Mouse (Mus musculus) MEL (cell line): ENCODE measurements at regions not wholly inside any gene's neighbourhood (a gene's known extent, or its start where the extent isn't known, plus 50 kb on each side); places are given as distances from the start of the nearest gene placed in this dataset.

ENCODE experiments used
- DNase-seq: peaks from one replicate; pipeline ENCODE4 v3.0.0; 2011; ENCODE audit warnings: low read depth, low spot score
- H3K27ac ChIP-seq: 2 replicates; pipeline ENCODE4 v1.5.1; 2012; ENCODE audit warnings: low read depth, mild to moderate bottlenecking, control low read depth, low read length, moderate library complexity; ENCODE audit not compliant: control insufficient read depth
- H3K27me3 ChIP-seq, 2 experiments: fragments of 150-350 bp in 1 of 2; sonication (generic) in 1 of 2; 2 replicates each; pipeline ENCODE4 v1.6.1; 2012; ENCODE audit warnings: low read length in 2 of 2, mild to moderate bottlenecking in 2 of 2, improper control_type of control experiment in 1 of 2, moderate library complexity in 1 of 2; ENCODE audit not compliant: insufficient read depth in 2 of 2, control insufficient read depth in 1 of 2
- H3K36me3 ChIP-seq, 2 experiments: 2 replicates each; pipeline ENCODE4 v1.6.1; 2012 to 2014; ENCODE audit warnings: low read length in 2 of 2, improper control_type of control experiment in 1 of 2, inconsistent platforms in 1 of 2, mild to moderate bottlenecking in 1 of 2; ENCODE audit not compliant: insufficient read depth in 2 of 2, control insufficient read depth in 1 of 2
- H3K4me1 ChIP-seq, 2 experiments: fragments of 150-350 bp in 1 of 2; sonication (generic) in 1 of 2; 2 replicates each; pipeline ENCODE4 v1.6.1; 2012; ENCODE audit warnings: low read length in 2 of 2, improper control_type of control experiment in 1 of 2, mild to moderate bottlenecking in 1 of 2; ENCODE audit not compliant: insufficient read depth in 2 of 2, control insufficient read depth in 1 of 2
- H3K4me3 ChIP-seq, 2 experiments: fragments of 150-350 bp in 1 of 2; sonication (generic) in 1 of 2; 2 replicates each; pipeline ENCODE4 v1.5.1; 2012; ENCODE audit warnings: low read depth in 2 of 2, low read length in 2 of 2, mild to moderate bottlenecking in 2 of 2, moderate library complexity in 2 of 2, control low read depth in 1 of 2, improper control_type of control experiment in 1 of 2; ENCODE audit not compliant: control insufficient read depth in 1 of 2, insufficient read depth in 1 of 2
- H3K79me2 ChIP-seq: 2 replicates; pipeline ENCODE4 v1.6.1; 2012; ENCODE audit warnings: mild to moderate bottlenecking, low read length, moderate library complexity; ENCODE audit not compliant: control insufficient read depth, poor library complexity, insufficient read depth
- H3K9ac ChIP-seq: 2 replicates; pipeline ENCODE4 v1.6.1; 2012; ENCODE audit warnings: low read depth, mild to moderate bottlenecking, control low read depth, low read length, moderate library complexity; ENCODE audit not compliant: control insufficient read depth, poor library complexity, severe bottlenecking
- H3K9me3 ChIP-seq: fragments of 150-350 bp; sonication (generic); replicated peaks from 2 replicates; pipeline ENCODE4 v1.6.1; 2012; ENCODE audit warnings: mild to moderate bottlenecking, low read length, improper control_type of control experiment, moderate library complexity; ENCODE audit not compliant: insufficient read depth
- BHLHE40 ChIP-seq: IDR thresholded peaks from 2 replicates; pipeline ENCODE4 v1.6.1; 2012; ENCODE audit warnings: low read depth, mild to moderate bottlenecking, inconsistent platforms, low read length, improper control_type of control experiment, borderline replicate concordance
- CHD1 ChIP-seq: IDR thresholded peaks from 2 replicates; pipeline ENCODE4 v1.6.1; 2012; ENCODE audit warnings: low read depth, mild to moderate bottlenecking, inconsistent platforms, low read length, improper control_type of control experiment
- CHD2 ChIP-seq: IDR thresholded peaks from 2 replicates; pipeline ENCODE4 v1.6.1; 2011; ENCODE audit warnings: low read length, improper control_type of control experiment
- EP300 ChIP-seq, 2 experiments: IDR thresholded peaks; 2 replicates each; pipeline ENCODE4 v1.6.1; 2011; ENCODE audit warnings: improper control_type of control experiment in 2 of 2, low read length in 2 of 2, low read depth in 1 of 2, mild to moderate bottlenecking in 1 of 2
- ETS1 ChIP-seq: IDR thresholded peaks from 2 replicates; pipeline ENCODE4 v1.6.1; 2012; ENCODE audit warnings: low read depth, mild to moderate bottlenecking, inconsistent platforms, low read length, improper control_type of control experiment, moderate library complexity
- GABPA ChIP-seq: IDR thresholded peaks from 2 replicates; pipeline ENCODE4 v1.6.1; 2012; ENCODE audit warnings: low read depth, mild to moderate bottlenecking, inconsistent platforms, low read length, improper control_type of control experiment, moderate library complexity
- GATA1 ChIP-seq: IDR thresholded peaks from 2 replicates; pipeline ENCODE4 v1.6.1; 2011; ENCODE audit warnings: low read depth, low read length, improper control_type of control experiment
- HCFC1 ChIP-seq: IDR thresholded peaks from 2 replicates; pipeline ENCODE4 v1.6.1; 2012; ENCODE audit warnings: low read depth, mild to moderate bottlenecking, inconsistent platforms, low read length, improper control_type of control experiment, moderate library complexity
- KAT2A ChIP-seq: conservative IDR thresholded peaks from 2 replicates; pipeline ENCODE4 v1.6.1; 2012; ENCODE audit warnings: low read depth, low read length, improper control_type of control experiment, inconsistent platforms
- MAFK ChIP-seq: IDR thresholded peaks from 2 replicates; pipeline ENCODE4 v1.6.1; 2011; ENCODE audit warnings: low read depth, mild to moderate bottlenecking, low read length, improper control_type of control experiment, borderline replicate concordance
- MAZ ChIP-seq: IDR thresholded peaks from 2 replicates; pipeline ENCODE4 v1.6.1; 2012; ENCODE audit warnings: low read depth, mild to moderate bottlenecking, inconsistent platforms, low read length, improper control_type of control experiment
- MYB ChIP-seq: IDR thresholded peaks from 2 replicates; pipeline ENCODE4 v1.6.1; 2011; ENCODE audit warnings: mild to moderate bottlenecking, low read depth, low read length, improper control_type of control experiment
- NELFE ChIP-seq: IDR thresholded peaks from 2 replicates; pipeline ENCODE4 v1.6.1; 2011; ENCODE audit warnings: low read depth, low read length, improper control_type of control experiment
- NRF1 ChIP-seq: IDR thresholded peaks from 2 replicates; pipeline ENCODE4 v1.6.1; 2014; ENCODE audit warnings: low read depth, mild to moderate bottlenecking, inconsistent platforms, low read length, improper control_type of control experiment, moderate library complexity; ENCODE audit not compliant: poor library complexity, insufficient read depth, severe bottlenecking
- POLR2A ChIP-seq, 2 experiments: IDR thresholded peaks; 2 replicates each; pipeline ENCODE4 v1.6.1; 2011 to 2012; ENCODE audit warnings: low read length in 2 of 2, mild to moderate bottlenecking in 2 of 2, control low read depth in 1 of 2, improper control_type of control experiment in 1 of 2, low read depth in 1 of 2, moderate library complexity in 1 of 2; ENCODE audit not compliant: control insufficient read depth in 1 of 2, insufficient read depth in 1 of 2, poor library complexity in 1 of 2
- POLR2AphosphoS2 ChIP-seq: IDR thresholded peaks from 2 replicates; pipeline ENCODE4 v1.6.1; 2011; ENCODE audit warnings: low read length, improper control_type of control experiment
- SIN3A ChIP-seq: IDR thresholded peaks from 2 replicates; pipeline ENCODE4 v1.6.1; 2012; ENCODE audit warnings: low read length, improper control_type of control experiment, inconsistent platforms
- TAL1 ChIP-seq: IDR thresholded peaks from 2 replicates; pipeline ENCODE4 v1.6.1; 2012; ENCODE audit warnings: mild to moderate bottlenecking, inconsistent platforms, low read length, moderate library complexity, mixed read lengths
- TBP ChIP-seq: IDR thresholded peaks from 2 replicates; pipeline ENCODE4 v1.8.0; 2011; ENCODE audit warnings: low read depth, low read length, improper control_type of control experiment
- TCF12 ChIP-seq: IDR thresholded peaks from 2 replicates; pipeline ENCODE4 v1.6.1; 2014; ENCODE audit warnings: low read depth, mild to moderate bottlenecking, inconsistent platforms, low read length, improper control_type of control experiment, moderate library complexity
- UBTF ChIP-seq: IDR thresholded peaks from 2 replicates; pipeline ENCODE4 v1.6.1; 2012; ENCODE audit warnings: low read depth, mild to moderate bottlenecking, inconsistent platforms, low read length, improper control_type of control experiment, moderate library complexity, borderline replicate concordance; ENCODE audit not compliant: insufficient read depth
- USF2 ChIP-seq, 2 experiments: IDR thresholded peaks; 2 replicates each; pipeline ENCODE4 v1.6.1; 2011 to 2012; ENCODE audit warnings: improper control_type of control experiment in 2 of 2, low read length in 2 of 2, borderline replicate concordance in 1 of 2, inconsistent platforms in 1 of 2, low read depth in 1 of 2, mild to moderate bottlenecking in 1 of 2; ENCODE audit not compliant: insufficient read depth in 1 of 2
- ZMIZ1 ChIP-seq: IDR thresholded peaks from 2 replicates; pipeline ENCODE4 v1.6.1; 2012; ENCODE audit warnings: low read depth, mild to moderate bottlenecking, inconsistent platforms, low read length, improper control_type of control experiment, moderate library complexity

DNA sequence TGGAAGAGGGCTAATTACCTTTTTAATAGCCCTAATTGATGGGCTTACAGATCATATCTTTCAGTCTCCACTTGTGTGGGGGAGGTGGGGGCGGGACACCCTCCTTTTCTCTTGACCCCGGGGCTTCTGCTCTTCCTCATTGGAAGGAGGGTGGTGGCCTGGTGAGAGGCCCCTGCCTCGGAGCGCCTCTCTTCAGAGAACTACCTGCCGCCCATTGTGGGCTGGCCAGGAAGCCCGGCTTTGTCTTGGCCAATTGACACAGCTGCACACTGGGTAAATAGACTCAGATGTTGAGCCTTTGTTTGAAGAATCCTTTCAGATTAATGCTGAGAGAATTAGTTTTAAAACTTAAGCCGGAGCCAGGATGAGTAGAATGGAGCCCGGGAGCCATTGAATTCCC lies 188.0 kb upstream of the Hes1 start:
- Histone ChIP-seq H3K9me3 (no peaks in the 10 kb centered on the region), H3K27me3 (peaks cover 8 to 12% of the 10 kb centered on the region in 2 experiments), H3K9ac (no peak overlapping the region), H3K36me3 (no peaks in the 10 kb centered on the region), H3K4me1 (no peaks in the 10 kb centered on the region), H3K4me3 (no peak overlapping the region), H3K27ac (no peak overlapping the region), H3K79me2 (no peaks in the 10 kb centered on the region)
- DNase-seq: no peak
- no peak for TF ChIP-seq TCF12
- no peak for TF ChIP-seq HCFC1
- no peak for TF ChIP-seq BHLHE40
- no peak for TF ChIP-seq MAZ
- no peak for TF ChIP-seq NRF1
- no peak for TF ChIP-seq MAFK
- TF ChIP-seq POLR2A (IDR thresholded peaks at IDR 0.05; ENCODE audit: control insufficient read depth in 1 of 2, insufficient read depth in 1 of 2, low read depth in 1 of 2, low read length in 2 of 2, poor library complexity in 1 of 2): no peak
- TF ChIP-seq UBTF: no peak
- no peak for TF ChIP-seq KAT2A
- TF ChIP-seq USF2 (IDR thresholded peaks at IDR 0.05; ENCODE audit: borderline replicate concordance in 1 of 2, insufficient read depth in 1 of 2, low read depth in 1 of 2, low read length in 2 of 2): no peak
- no peak for TF ChIP-seq TBP
- no peak for TF ChIP-seq ZMIZ1
- no peak for TF ChIP-seq MYB
- no peak for TF ChIP-seq POLR2AphosphoS2
- no peak for TF ChIP-seq CHD2
- no peak for TF ChIP-seq TAL1
- TF ChIP-seq GABPA: no peak
- TF ChIP-seq NELFE: no peak
- no peak for TF ChIP-seq SIN3A
- no peak for TF ChIP-seq EP300 (IDR thresholded peaks at IDR 0.05; ENCODE audit: low read depth in 1 of 2, low read length in 2 of 2)

- Histone ChIP-seq H3K4me3 (no peak overlapping the region), H3K9me3 (no peaks in the 10 kb centered on the region), H3K9ac (no peak overlapping the region), H3K27ac (no peak overlapping the region), H3K4me1 (no peaks in the 10 kb centered on the region), H3K36me3 (no peaks in the 10 kb centered on the region), H3K79me2 (no peaks in the 10 kb centered on the region), H3K27me3 (peaks cover 6 to 13% of the 10 kb centered on the region in 2 experiments)
- no peak for DNase-seq
- no peak for TF ChIP-seq POLR2AphosphoS2
- TF ChIP-seq CHD1: no peak
- TF ChIP-seq GATA1: no peak
- no peak for TF ChIP-seq HCFC1
- TF ChIP-seq CHD2: no peak
- no peak for TF ChIP-seq ETS1
Observed at GRCm38 (mm10) chr16:29877372-29878123, 186.6 kb upstream of the Hes1 start.
